Mouse (Mus musculus) myocyte (in vitro differentiated cells): ENCODE results near the gene Ddost. TPM values are rescaled to one million over a fixed set of nuclear protein-coding genes. Genes with fewer than 3 reads are reported as not detected.

Source experiments
- H3K27me3 ChIP-seq: one replicate; pipeline ENCODE4 v1.6.1; 2011; ENCODE audit not compliant: control insufficient read depth, insufficient read depth, insufficient read length
- H3K36me3 ChIP-seq: one replicate; pipeline ENCODE4 v1.6.1; 2011; ENCODE audit not compliant: control insufficient read depth, insufficient read depth
- H3K4me2 ChIP-seq: one replicate; pipeline ENCODE4 v1.6.1; 2011; ENCODE audit warnings: low read depth, control low read depth
- H3K4me3 ChIP-seq: one replicate; pipeline ENCODE4 v1.5.1; 2011; ENCODE audit warnings: mild to moderate bottlenecking, control low read depth, moderate library complexity
- H3K79me2 ChIP-seq: one replicate; pipeline ENCODE4 v1.6.1; 2011; ENCODE audit not compliant: control insufficient read depth, insufficient read depth
- H3ac ChIP-seq: one replicate; pipeline ENCODE4 v1.6.1; 2011; ENCODE audit not compliant: control insufficient read depth, insufficient read length
- CEBPB ChIP-seq: IDR thresholded peaks from 2 replicates; pipeline ENCODE4 v1.6.1; 2011; ENCODE audit warnings: mild to moderate bottlenecking, moderate library complexity; ENCODE audit not compliant: poor library complexity, insufficient read depth, severe bottlenecking
- E2F4 ChIP-seq: IDR thresholded peaks from one replicate; pipeline ENCODE4 v1.6.1; 2011; ENCODE audit warnings: mild to moderate bottlenecking, control low read depth, moderate library complexity; ENCODE audit not compliant: insufficient read depth
- MAX ChIP-seq: IDR thresholded peaks from one replicate; pipeline ENCODE4 v1.6.1; 2011; ENCODE audit warnings: low read depth, mild to moderate bottlenecking, control low read depth
- MYOD1 ChIP-seq, 3 experiments: IDR thresholded peaks; one replicate each; pipeline ENCODE4 v1.6.1; 2011; ENCODE audit warnings: control low read depth in 2 of 3, low read depth in 2 of 3, mild to moderate bottlenecking in 2 of 3, moderate library complexity in 1 of 3; ENCODE audit not compliant: insufficient read length in 2 of 3, control insufficient read depth in 1 of 3
- MYOG ChIP-seq, 3 experiments: IDR thresholded peaks; one replicate each; pipeline ENCODE4 v1.6.1; 2011; ENCODE audit warnings: control low read depth in 2 of 3, low read depth in 2 of 3, mild to moderate bottlenecking in 2 of 3; ENCODE audit not compliant: insufficient read length in 2 of 3, control insufficient read depth in 1 of 3, insufficient read depth in 1 of 3
- POLR2A ChIP-seq: IDR thresholded peaks from one replicate; pipeline ENCODE4 v1.6.1; 2011; ENCODE audit warnings: low read depth, mild to moderate bottlenecking, control low read depth, moderate library complexity; ENCODE audit not compliant: insufficient read length
- POLR2AphosphoS2 ChIP-seq: IDR thresholded peaks from one replicate; pipeline ENCODE4 v1.6.1; 2011; ENCODE audit warnings: low read depth, control low read depth; ENCODE audit not compliant: insufficient read length
- REST ChIP-seq: IDR thresholded peaks from one replicate; pipeline ENCODE4 v1.6.1; 2011; ENCODE audit warnings: mild to moderate bottlenecking, control low read depth, moderate library complexity; ENCODE audit not compliant: insufficient read depth, insufficient read length
- SRF ChIP-seq: IDR thresholded peaks from one replicate; pipeline ENCODE4 v1.6.1; 2011; ENCODE audit warnings: low read depth; ENCODE audit not compliant: control insufficient read depth, insufficient read length
- TCF12 ChIP-seq: IDR thresholded peaks from one replicate; pipeline ENCODE4 v1.6.1; 2011; ENCODE audit warnings: mild to moderate bottlenecking, control low read depth; ENCODE audit not compliant: poor library complexity, insufficient read depth, severe bottlenecking
- TCF3 ChIP-seq: IDR thresholded peaks from one replicate; pipeline ENCODE4 v1.6.1; 2011; ENCODE audit warnings: low read depth, control low read depth; ENCODE audit not compliant: insufficient read length
- USF1 ChIP-seq: IDR thresholded peaks from one replicate; pipeline ENCODE4 v1.6.1; 2011; ENCODE audit warnings: low read depth, mild to moderate bottlenecking, control low read depth, moderate library complexity
- polyA plus RNA-seq: library from polyadenylated mRNA; unstranded; fragments of >200 nt; fragmentation: generic; extraction: Trizol; gene quantifications from one replicate; pipeline ENCODE4 v1.2.1, GENCODE M21; 2012; ENCODE audit warnings: missing spikeins

The Ddost gene
- polyA plus RNA-seq, 1 experiment = 162 TPM

- no peak overlapping the region for H3ac ChIP-seq
- H3K36me3 ChIP-seq = no peaks in the 10 kb centered on the region
- TF ChIP-seq POLR2A (no peak), TCF3 (no peak), SRF (no peak), CEBPB (no peak), MAX (no peak)
- no peak overlapping the region for H3K4me2 ChIP-seq
- no peak overlapping the region for H3K4me3 ChIP-seq
- H3K27me3 ChIP-seq = peaks cover 13% of the 10 kb centered on the region
- H3K79me2 ChIP-seq = no peaks in the 10 kb centered on the region
Observed at GRCm38 (mm10) chr4:138267869-138268268, 36.7 kb upstream of the Ddost start.

DNA sequence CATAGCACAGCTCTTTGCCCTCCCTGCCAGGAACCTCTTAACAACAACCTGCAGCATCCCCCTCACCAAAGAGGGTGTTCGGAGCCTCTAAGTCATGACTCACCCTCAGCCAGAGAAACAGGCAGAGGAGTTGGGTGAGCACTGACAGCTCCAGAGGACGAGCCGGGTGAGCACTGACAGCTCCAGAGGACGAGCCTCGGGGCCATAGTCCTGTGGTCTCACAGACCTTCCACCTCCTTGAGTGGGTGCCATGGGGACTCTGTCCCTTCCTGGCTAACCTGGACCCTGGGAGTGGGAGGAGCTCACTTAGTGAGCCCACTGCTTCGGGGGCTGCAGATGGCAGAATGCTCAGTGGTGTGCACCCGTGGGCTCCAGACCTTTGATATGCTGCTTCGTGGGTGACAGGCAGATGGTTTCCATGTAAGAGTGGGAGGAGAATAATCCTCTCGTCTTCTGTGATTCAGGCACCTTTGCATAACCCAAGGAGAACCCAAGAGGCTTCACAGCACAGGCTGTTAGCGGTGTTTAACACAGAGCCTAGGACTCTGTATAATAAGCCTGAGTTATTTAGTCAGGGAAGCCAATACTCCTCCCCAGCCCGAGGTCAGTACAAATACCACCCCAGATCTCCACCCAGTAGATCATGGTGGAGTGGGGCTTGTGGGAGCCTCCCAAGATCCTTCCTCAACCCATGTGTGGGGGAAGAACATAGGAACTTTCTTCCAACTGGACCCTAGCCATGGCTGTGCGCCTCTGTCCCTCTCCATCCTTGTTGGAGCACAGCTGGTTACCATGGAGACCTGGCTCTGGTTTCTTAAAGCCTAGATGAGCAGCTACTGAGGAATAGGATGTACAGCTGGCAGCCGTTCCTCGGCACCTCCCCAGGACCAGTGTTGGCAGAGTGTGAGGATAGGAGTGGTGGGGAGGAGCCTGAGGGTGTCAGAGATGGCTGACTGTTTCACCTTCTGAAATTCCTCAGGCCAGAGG, 32.2 kb upstream of the Ddost start:
- peaks cover 34% of the 10 kb centered on the region for H3K27me3 ChIP-seq
- H3ac ChIP-seq = no peak overlapping the region
- TF ChIP-seq REST (no peak), E2F4 (no peak), TCF12 (no peak), POLR2AphosphoS2 (no peak), MYOG (IDR thresholded peaks at IDR 0.05; ENCODE audit: control insufficient read depth in 1 of 3, insufficient read depth in 1 of 3, insufficient read length in 2 of 3, low read depth in 2 of 3) (no peak), POLR2A (no peak), TCF3 (no peak)
- no peaks in the 10 kb centered on the region for H3K36me3 ChIP-seq
- no peak overlapping the region for H3K4me3 ChIP-seq
- H3K4me2 ChIP-seq = no peak overlapping the region
- no peaks in the 10 kb centered on the region for H3K79me2 ChIP-seq

GRCm38 (mm10) chr4:138278346-138278745, 26.2 kb upstream of the Ddost start:
- TF ChIP-seq MYOG (IDR thresholded peaks at IDR 0.05; ENCODE audit: control insufficient read depth in 1 of 3, insufficient read depth in 1 of 3, insufficient read length in 2 of 3, low read depth in 2 of 3) (no peak), MYOD1 (IDR thresholded peaks at IDR 0.05; ENCODE audit: control insufficient read depth in 1 of 3, insufficient read length in 2 of 3, low read depth in 2 of 3) (no peak), SRF (no peak), USF1 (no peak), TCF12 (no peak), CEBPB (no peak), REST (no peak)
- H3K27me3 ChIP-seq = peaks cover 30% of the 10 kb centered on the region

DNA sequence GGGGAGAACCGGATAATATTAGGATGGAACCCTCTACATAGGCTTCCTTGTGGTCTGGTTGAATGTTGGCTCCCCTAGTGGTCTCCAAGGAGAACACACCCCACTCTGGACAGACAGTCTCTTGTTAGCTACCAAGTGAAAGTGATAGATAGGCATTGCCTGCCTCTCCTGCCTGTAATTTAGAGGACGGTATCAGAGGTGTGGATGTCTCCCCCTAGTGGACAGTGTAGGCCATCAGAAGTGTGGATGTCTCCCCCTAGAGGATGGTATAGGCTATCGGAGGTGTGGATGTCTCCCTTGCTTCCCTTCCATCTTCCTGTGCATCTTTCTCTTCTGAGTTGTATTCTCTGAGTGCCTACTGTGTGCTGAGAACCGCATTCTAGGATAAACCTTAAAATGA, 21.7 kb upstream of the Ddost start:
- peaks cover 26% of the 10 kb centered on the region for H3K27me3 ChIP-seq
- H3K79me2 ChIP-seq = no peaks in the 10 kb centered on the region
- TF ChIP-seq SRF = peak; percentile 10
- no peak for TF ChIP-seq TCF12

More at GRCm38 (mm10) chr4:138278346-138278745, 26.2 kb upstream of the Ddost start:
- Histone ChIP-seq H3K4me3 (no peak overlapping the region), H3K36me3 (no peaks in the 10 kb centered on the region), H3ac (no peak overlapping the region), H3K4me2 (no peak overlapping the region), H3K79me2 (no peaks in the 10 kb centered on the region)

GRCm38 (mm10) chr4:138286411-138286810, 18.1 kb upstream of the Ddost start:
- Histone ChIP-seq H3K79me2 (no peaks in the 10 kb centered on the region), H3K36me3 (no peaks in the 10 kb centered on the region), H3K4me2 (no peak overlapping the region), H3K4me3 (no peak overlapping the region), H3ac (no peak overlapping the region), H3K27me3 (peaks cover 52% of the 10 kb centered on the region)
- TF ChIP-seq E2F4 = no peak
- TF ChIP-seq CEBPB = no peak
- TF ChIP-seq USF1 = no peak
- TF ChIP-seq TCF12 = no peak
- TF ChIP-seq MYOG (IDR thresholded peaks at IDR 0.05; ENCODE audit: control insufficient read depth in 1 of 3, insufficient read depth in 1 of 3, insufficient read length in 2 of 3, low read depth in 2 of 3) = no peak
- TF ChIP-seq POLR2A = no peak
- no peak for TF ChIP-seq MYOD1 (IDR thresholded peaks at IDR 0.05; ENCODE audit: control insufficient read depth in 1 of 3, insufficient read length in 2 of 3, low read depth in 2 of 3)
- no peak for TF ChIP-seq POLR2AphosphoS2
- no peak for TF ChIP-seq SRF
- no peak for TF ChIP-seq REST
- TF ChIP-seq TCF3 = no peak
- no peak for TF ChIP-seq MAX

More for the DNA sequence above, 21.7 kb upstream of the Ddost start:
- Histone ChIP-seq H3K4me2 (no peak overlapping the region), H3K36me3 (no peaks in the 10 kb centered on the region), H3K4me3 (no peak overlapping the region), H3ac (no peak overlapping the region)
